Mouse (Mus musculus) embryonic facial prominence, embryonic 12.5 days (tissue): ENCODE data around the gene Tprn. TPM values are rescaled to one million over a fixed set of nuclear protein-coding genes. Genes with fewer than 3 reads are reported as not detected.
"Not testable (repeated sequence)": the region's sequence is repeated elsewhere in the genome, so short reads cannot be mapped to it uniquely, and the experiment has no call there.

Experiments
- ATAC-seq: fragments of 200-750 bp; cut with Nextera tagmentation; 2 replicates; pipeline ENCODE4 v1.8.0; 2017; ENCODE audit not compliant: insufficient number of reproducible peaks, insufficient read depth, low FRiP score, low TSS enrichment
- H3K27ac ChIP-seq: fragments of 300-500 bp; sonication (generic); 2 replicates; pipeline ENCODE4 v1.5.1; 2016; ENCODE audit warnings: mild to moderate bottlenecking
- H3K27me3 ChIP-seq: fragments of 300-500 bp; sonication (generic); 2 replicates; pipeline ENCODE4 v1.6.1; 2016; ENCODE audit warnings: mild to moderate bottlenecking, moderate library complexity
- H3K36me3 ChIP-seq: fragments of 300-500 bp; sonication (generic); 2 replicates; pipeline ENCODE4 v1.6.1; 2016; ENCODE audit warnings: mild to moderate bottlenecking
- H3K4me1 ChIP-seq: fragments of 300-500 bp; sonication (generic); 2 replicates; pipeline ENCODE4 v1.6.1; 2016
- H3K4me2 ChIP-seq: fragments of 300-500 bp; sonication (generic); replicated peaks from 2 replicates; pipeline ENCODE4 v1.6.1; 2016; ENCODE audit warnings: mild to moderate bottlenecking, moderate library complexity
- H3K4me3 ChIP-seq: fragments of 300-500 bp; sonication (generic); 2 replicates; pipeline ENCODE4 v1.5.1; 2016; ENCODE audit warnings: mild to moderate bottlenecking
- H3K9ac ChIP-seq: fragments of 300-500 bp; sonication (generic); 2 replicates; pipeline ENCODE4 v1.6.1; 2016; ENCODE audit warnings: mild to moderate bottlenecking, moderate library complexity
- H3K9me3 ChIP-seq: fragments of 300-500 bp; sonication (generic); 2 replicates; pipeline ENCODE4 v1.6.1; 2016; ENCODE audit warnings: mild to moderate bottlenecking, moderate library complexity
- WGBS: fragments of 180-500 bp; shearing (Covaris S2); methylation state at CpG from one replicate; pipeline ENCODE4 v1.1.7; 2016; 5-methylcytosine and 5-hydroxymethylcytosine counted together
- polyA plus RNA-seq: library from polyadenylated mRNA; unstranded; fragments of >200 nt; fragmentation: Nextera tagmentation; extraction: Ambion mirVana; gene quantifications from 2 replicates; pipeline ENCODE4 v1.2.1, GENCODE M21; 2016

Tprn gene
- polyA plus RNA-seq, 1 experiment from 2014 or later: 9.7 TPM

GRCm38 (mm10) chr2:25256443-25257109 lies 5.8 kb upstream of the Tprn start:
- not testable (repeated sequence) for H3K9ac ChIP-seq, H3K36me3 ChIP-seq, H3K27me3 ChIP-seq, H3K9me3 ChIP-seq, H3K27ac ChIP-seq, ATAC-seq
- H3K4me2 ChIP-seq: peak overlapping the region; percentile 97
- 59% methylated on average over 12 of the region's 12 CpGs for WGBS
- peak overlapping the region; percentile 98 for H3K4me3 ChIP-seq
- H3K4me1 ChIP-seq: peaks cover 14% of the 10 kb centered on the region

- H3K36me3 ChIP-seq, H3K4me2 ChIP-seq, H3K27me3 ChIP-seq, H3K9me3 ChIP-seq, ATAC-seq, H3K4me3 ChIP-seq, H3K9ac ChIP-seq, H3K27ac ChIP-seq: not testable (repeated sequence)
- peaks cover 14% of the 10 kb centered on the region for H3K4me1 ChIP-seq
- 90% methylated on average over 5 of the region's 5 CpGs for WGBS
These were observed 5.2 kb upstream of the Tprn start for GRCm38 (mm10) chr2:25257250-25257649.

- H3K4me2 ChIP-seq: no peak overlapping the region
- no peaks in the 10 kb centered on the region for H3K9me3 ChIP-seq
- peaks cover 23% of the 10 kb centered on the region for H3K4me1 ChIP-seq
- no peak for ATAC-seq
- no peak overlapping the region for H3K9ac ChIP-seq
- WGBS: 55% methylated on average over 2 of the region's 2 CpGs
- peaks cover 11% of the 10 kb centered on the region for H3K27me3 ChIP-seq
- H3K36me3 ChIP-seq: no peaks in the 10 kb centered on the region
- H3K4me3 ChIP-seq: no peak overlapping the region
- H3K27ac ChIP-seq: no peak overlapping the region
These were observed 3.5 kb upstream of the Tprn start for GRCm38 (mm10) chr2:25258887-25259286.

GRCm38 (mm10) chr2:25261870-25262269 lies 548 bp upstream of the Tprn start:
- Histone ChIP-seq H3K4me1 (peaks cover 31% of the 10 kb centered on the region), H3K9me3 (no peaks in the 10 kb centered on the region), H3K4me3 (peak overlapping the region; percentile 58), H3K9ac (no peak overlapping the region), H3K4me2 (peak overlapping the region; percentile 98), H3K36me3 (0 out of 2 replicates have a peak, but pooled peaks cover 2% of the 10 kb centered on the region), H3K27me3 (peaks cover 23% of the 10 kb centered on the region), H3K27ac (peak overlapping the region; percentile 14; the same call in 1 of the 2 replicates)
- 42% methylated on average over 12 of the region's 12 CpGs for WGBS
- ATAC-seq: no peak

GRCm38 (mm10) chr2:25262795-25263622 lies 591 bp downstream of the Tprn start:
- Histone ChIP-seq H3K36me3 (peaks cover 7% of the 10 kb centered on the region; the same call in 1 of the 2 replicates), H3K27ac (no peak overlapping the region), H3K4me2 (peak overlapping the region; percentile 98), H3K4me1 (peaks cover 34% of the 10 kb centered on the region), H3K27me3 (peaks cover 23% of the 10 kb centered on the region), H3K9me3 (no peaks in the 10 kb centered on the region), H3K9ac (peak overlapping the region; percentile 74), H3K4me3 (peak overlapping the region; percentile 58)
- no peak; the same call in 1 of the 2 replicates for ATAC-seq
- under 1% methylated on average over 82 of the region's 82 CpGs for WGBS

- no peak for ATAC-seq
- Histone ChIP-seq H3K9ac (peak overlapping the region; percentile 74), H3K4me2 (peak overlapping the region; percentile 98), H3K27me3 (peaks cover 23% of the 10 kb centered on the region), H3K4me3 (peak overlapping the region; percentile 58), H3K9me3 (no peaks in the 10 kb centered on the region), H3K4me1 (peaks cover 34% of the 10 kb centered on the region), H3K27ac (no peak overlapping the region), H3K36me3 (peaks cover 9% of the 10 kb centered on the region; the same call in 1 of the 2 replicates)
- WGBS: 21% methylated on average over 12 of the region's 12 CpGs
These were observed 1.3 kb downstream of the Tprn start for GRCm38 (mm10) chr2:25263623-25264285.

- 80% methylated on average over 5 of the region's 5 CpGs for WGBS
- H3K4me2 ChIP-seq: peak overlapping the region; percentile 98; the same call in 1 of the 2 replicates
- H3K4me1 ChIP-seq: peaks cover 34% of the 10 kb centered on the region
- peaks cover 14% of the 10 kb centered on the region for H3K36me3 ChIP-seq
- no peaks in the 10 kb centered on the region for H3K9me3 ChIP-seq
- H3K4me3 ChIP-seq: peak overlapping the region; percentile 58
- no peak overlapping the region for H3K27ac ChIP-seq
- H3K27me3 ChIP-seq: peaks cover 23% of the 10 kb centered on the region
- ATAC-seq: no peak
- 0 out of 2 replicates have a peak overlapping the region, but pooled peaks have one; percentile 74 for H3K9ac ChIP-seq
These were observed 1.9 kb downstream of the Tprn start for GRCm38 (mm10) chr2:25264286-25264660.

- Histone ChIP-seq H3K36me3 (peaks cover 20% of the 10 kb centered on the region), H3K4me3 (no peak overlapping the region), H3K9me3 (no peaks in the 10 kb centered on the region), H3K4me2 (no peak overlapping the region), H3K4me1 (peaks cover 34% of the 10 kb centered on the region), H3K27ac (no peak overlapping the region), H3K27me3 (peaks cover 23% of the 10 kb centered on the region), H3K9ac (no peak overlapping the region)
- 59% methylated on average over 3 of the region's 3 CpGs for WGBS
- no peak for ATAC-seq
These were observed 2.4 kb downstream of the Tprn start for GRCm38 (mm10) chr2:25264851-25265250.

- 0 out of 2 replicates have a peak overlapping the region, but pooled peaks have one; percentile 3 for H3K4me2 ChIP-seq
- no peaks in the 10 kb centered on the region for H3K9me3 ChIP-seq
- ATAC-seq: no peak
- H3K27ac ChIP-seq: no peak overlapping the region
- H3K4me1 ChIP-seq: peaks cover 40% of the 10 kb centered on the region
- H3K9ac ChIP-seq: no peak overlapping the region
- H3K36me3 ChIP-seq: peaks cover 32% of the 10 kb centered on the region
- H3K4me3 ChIP-seq: no peak overlapping the region
- peaks cover 23% of the 10 kb centered on the region for H3K27me3 ChIP-seq
- WGBS: 74% methylated on average over 6 of the region's 6 CpGs
These were observed 3.7 kb downstream of the Tprn start for GRCm38 (mm10) chr2:25265897-25266656.

- peaks cover 46% of the 10 kb centered on the region for H3K4me1 ChIP-seq
These were observed 4.3 kb downstream of the Tprn start for GRCm38 (mm10) chr2:25266720-25267119.

GRCm38 (mm10) chr2:25267241-25267640 lies 4.8 kb downstream of the Tprn start:
- Histone ChIP-seq H3K36me3 (peaks cover 32% of the 10 kb centered on the region), H3K4me2 (no peak overlapping the region), H3K4me1 (peaks cover 46% of the 10 kb centered on the region), H3K9ac (no peak overlapping the region), H3K27ac (no peak overlapping the region), H3K9me3 (no peaks in the 10 kb centered on the region), H3K27me3 (peaks cover 23% of the 10 kb centered on the region), H3K4me3 (no peak overlapping the region)
- ATAC-seq: no peak

More at GRCm38 (mm10) chr2:25266720-25267119, 4.3 kb downstream of the Tprn start:
- WGBS: 57% methylated on average over 2 of the region's 2 CpGs
- Histone ChIP-seq H3K9me3 (no peaks in the 10 kb centered on the region), H3K27me3 (peaks cover 23% of the 10 kb centered on the region), H3K36me3 (peaks cover 32% of the 10 kb centered on the region), H3K4me3 (no peak overlapping the region), H3K9ac (no peak overlapping the region), H3K4me2 (0 out of 2 replicates have a peak overlapping the region, but pooled peaks have one; percentile 3), H3K27ac (no peak overlapping the region)
- no peak for ATAC-seq
